Mouse (Mus musculus) hindbrain, embryonic 11.5 days (tissue): Measurements from ENCODE around the gene Ndufaf2. TPM values are rescaled to one million over a fixed set of nuclear protein-coding genes. Genes with fewer than 3 reads are reported as not detected.

Experiments used
- ATAC-seq: fragments of 200-750 bp; cut with Nextera tagmentation; 2 replicates; pipeline ENCODE4 v1.8.0; 2017; ENCODE audit warnings: mild to moderate bottlenecking, moderate TSS enrichment, moderate library complexity; ENCODE audit not compliant: low FRiP score
- DNase-seq: peaks from one replicate; pipeline ENCODE4 v3.0.0-alpha.2; 2015; ENCODE audit warnings: low spot score
- H3K27ac ChIP-seq: fragments of 300-500 bp; sonication (generic); 2 replicates; pipeline ENCODE4 v1.5.1; 2014; ENCODE audit warnings: mild to moderate bottlenecking, low read depth, low read length
- H3K27me3 ChIP-seq: fragments of 300-500 bp; sonication (generic); 2 replicates; pipeline ENCODE4 v1.6.1; 2014; ENCODE audit warnings: mild to moderate bottlenecking, low read length, moderate library complexity, mixed read lengths; ENCODE audit not compliant: control insufficient read depth, insufficient read depth
- H3K36me3 ChIP-seq: fragments of 300-500 bp; sonication (generic); 2 replicates; pipeline ENCODE4 v1.6.1; 2014; ENCODE audit warnings: mild to moderate bottlenecking, low read length, moderate library complexity, mixed read lengths; ENCODE audit not compliant: control insufficient read depth, insufficient read depth
- H3K4me1 ChIP-seq: fragments of 300-500 bp; sonication (generic); replicated peaks from 2 replicates; pipeline ENCODE4 v1.6.1; 2014; ENCODE audit warnings: low read length, mixed read lengths; ENCODE audit not compliant: control insufficient read depth, insufficient read depth
- H3K4me2 ChIP-seq: fragments of 300-500 bp; sonication (generic); replicated peaks from 2 replicates; pipeline ENCODE4 v1.6.1; 2014; ENCODE audit warnings: mild to moderate bottlenecking, low read depth, low read length
- H3K4me3 ChIP-seq: fragments of 300-500 bp; sonication (generic); 2 replicates; pipeline ENCODE4 v1.5.1; 2014; ENCODE audit warnings: low read depth, low read length
- H3K9ac ChIP-seq: fragments of 300-500 bp; sonication (generic); 2 replicates; pipeline ENCODE4 v1.6.1; 2014; ENCODE audit warnings: low read depth, low read length
- H3K9me3 ChIP-seq: fragments of 300-500 bp; sonication (generic); 2 replicates; pipeline ENCODE4 v1.6.1; 2016; ENCODE audit warnings: low read length; ENCODE audit not compliant: control insufficient read depth
- WGBS: fragments of 180-500 bp; shearing (Covaris S2); extraction: QIAGEN DNeasy Blood & Tissue Kit; methylation state at CpG from one replicate; pipeline ENCODE4 v1.1.7; 2014; 5-methylcytosine and 5-hydroxymethylcytosine counted together
- polyA plus RNA-seq: library from polyadenylated mRNA; unstranded; fragments of >200 nt; fragmentation: Nextera tagmentation; extraction: Ambion mirVana; gene quantifications from 2 replicates; pipeline ENCODE4 v1.2.1, GENCODE M21; 2014

Ndufaf2 gene
- polyA plus RNA-seq, 1 experiment from 2014 or later, result 84.7 TPM

- Histone ChIP-seq H3K4me3 (no peak overlapping the region), H3K4me1 (no peaks in the 10 kb centered on the region), H3K4me2 (no peak overlapping the region), H3K9me3 (no peaks in the 10 kb centered on the region), H3K27me3 (no peaks in the 10 kb centered on the region), H3K9ac (no peak overlapping the region), H3K27ac (no peak overlapping the region), H3K36me3 (no peaks in the 10 kb centered on the region)
- no peak for ATAC-seq
- 53% methylated on average over 1 of the region's 1 CpGs for WGBS
- DNase-seq, result no peak
These were observed 40.2 kb downstream of the Ndufaf2 start for GRCm38 (mm10) chr13:108118188-108118587.

- Histone ChIP-seq H3K4me2 (no peak overlapping the region), H3K27ac (no peak overlapping the region), H3K9me3 (no peaks in the 10 kb centered on the region), H3K9ac (no peak overlapping the region), H3K4me3 (no peak overlapping the region), H3K4me1 (no peaks in the 10 kb centered on the region), H3K36me3 (no peaks in the 10 kb centered on the region), H3K27me3 (no peaks in the 10 kb centered on the region)
- DNase-seq, result no peak
- no peak for ATAC-seq
These were observed 40.8 kb downstream of the Ndufaf2 start for GRCm38 (mm10) chr13:108117654-108118053.

GRCm38 (mm10) chr13:108114257-108114656, 44.2 kb downstream of the Ndufaf2 start:
- H3K4me1 ChIP-seq, result no peaks in the 10 kb centered on the region
- WGBS, result 81% methylated on average over 3 of the region's 3 CpGs
- H3K9me3 ChIP-seq, result no peaks in the 10 kb centered on the region
- H3K27me3 ChIP-seq, result no peaks in the 10 kb centered on the region
- no peaks in the 10 kb centered on the region for H3K36me3 ChIP-seq
- no peak overlapping the region for H3K27ac ChIP-seq
- no peak overlapping the region for H3K4me3 ChIP-seq
- H3K4me2 ChIP-seq, result no peak overlapping the region
- no peak overlapping the region for H3K9ac ChIP-seq
- DNase-seq (no peak), ATAC-seq (no peak)

GRCm38 (mm10) chr13:108113536-108113935, 44.9 kb downstream of the Ndufaf2 start:
- no peak for ATAC-seq
- DNase-seq, result no peak
- Histone ChIP-seq H3K36me3 (no peaks in the 10 kb centered on the region), H3K9ac (no peak overlapping the region), H3K27me3 (no peaks in the 10 kb centered on the region), H3K4me1 (no peaks in the 10 kb centered on the region), H3K4me3 (no peak overlapping the region), H3K4me2 (no peak overlapping the region), H3K27ac (no peak overlapping the region), H3K9me3 (no peaks in the 10 kb centered on the region)
- 92% methylated on average over 5 of the region's 5 CpGs for WGBS

- H3K9ac ChIP-seq, result no peak overlapping the region
- H3K27ac ChIP-seq, result no peak overlapping the region
- no peak for ATAC-seq
- no peak overlapping the region for H3K4me2 ChIP-seq
- no peaks in the 10 kb centered on the region for H3K36me3 ChIP-seq
- no peaks in the 10 kb centered on the region for H3K4me1 ChIP-seq
- no peak for DNase-seq
- no peaks in the 10 kb centered on the region for H3K27me3 ChIP-seq
- no peak overlapping the region for H3K4me3 ChIP-seq
- no peaks in the 10 kb centered on the region for H3K9me3 ChIP-seq
- WGBS, result 92% methylated on average over 6 of the region's 6 CpGs
These were observed 47.5 kb downstream of the Ndufaf2 start for GRCm38 (mm10) chr13:108110929-108111328.

- Histone ChIP-seq H3K36me3 (no peaks in the 10 kb centered on the region), H3K27ac (no peak overlapping the region), H3K4me1 (no peaks in the 10 kb centered on the region), H3K4me3 (no peak overlapping the region), H3K9ac (no peak overlapping the region), H3K9me3 (no peaks in the 10 kb centered on the region), H3K4me2 (no peak overlapping the region), H3K27me3 (no peaks in the 10 kb centered on the region)
- DNase-seq (no peak), ATAC-seq (no peak)
- 45% methylated on average over 2 of the region's 2 CpGs for WGBS
These were observed 57.7 kb downstream of the Ndufaf2 start for GRCm38 (mm10) chr13:108100700-108101099.

- no peaks in the 10 kb centered on the region for H3K4me1 ChIP-seq
- H3K36me3 ChIP-seq, result no peaks in the 10 kb centered on the region
- H3K4me2 ChIP-seq, result no peak overlapping the region
- WGBS, result 82% methylated on average over 7 of the region's 7 CpGs
- DNase-seq (no peak), ATAC-seq (no peak)
- H3K9ac ChIP-seq, result no peak overlapping the region
- no peak overlapping the region for H3K27ac ChIP-seq
- no peaks in the 10 kb centered on the region for H3K9me3 ChIP-seq
- no peaks in the 10 kb centered on the region for H3K27me3 ChIP-seq
- no peak overlapping the region for H3K4me3 ChIP-seq
These were observed 62.0 kb downstream of the Ndufaf2 start for GRCm38 (mm10) chr13:108096446-108096845.

GRCm38 (mm10) chr13:108095617-108096016, 62.8 kb downstream of the Ndufaf2 start:
- 81% methylated on average over 7 of the region's 7 CpGs for WGBS

GRCm38 (mm10) chr13:108094681-108095080, 63.7 kb downstream of the Ndufaf2 start:
- Histone ChIP-seq H3K9me3 (no peaks in the 10 kb centered on the region), H3K9ac (no peak overlapping the region), H3K4me1 (no peaks in the 10 kb centered on the region), H3K4me3 (no peak overlapping the region), H3K36me3 (no peaks in the 10 kb centered on the region), H3K4me2 (no peak overlapping the region), H3K27ac (no peak overlapping the region), H3K27me3 (no peaks in the 10 kb centered on the region)
- 95% methylated on average over 5 of the region's 5 CpGs for WGBS
- DNase-seq, result no peak
- ATAC-seq, result no peak

More at GRCm38 (mm10) chr13:108095617-108096016, 62.8 kb downstream of the Ndufaf2 start:
- Histone ChIP-seq H3K27ac (no peak overlapping the region), H3K9me3 (no peaks in the 10 kb centered on the region), H3K36me3 (no peaks in the 10 kb centered on the region), H3K4me3 (no peak overlapping the region), H3K4me2 (no peak overlapping the region), H3K9ac (no peak overlapping the region), H3K4me1 (no peaks in the 10 kb centered on the region), H3K27me3 (no peaks in the 10 kb centered on the region)
- ATAC-seq, result no peak
- DNase-seq, result no peak
